Mouse (Mus musculus) urinary bladder, postnatal 14 days (tissue): ENCODE results near the gene Prrt4.
A peak's percentile ranks its signal among the peaks of the same experiment; 100 is the strongest.

Source experiments
- DNase-seq: peaks from one replicate; pipeline ENCODE4 v3.0.0; 2021; ENCODE audit warnings: low spot score

The Prrt4 gene

GRCm38 (mm10) chr6:29147407-29148010, 31.9 kb downstream of the Prrt4 start:
- DNase-seq, result no peak

GRCm38 (mm10) chr6:29146641-29147040, 32.7 kb downstream of the Prrt4 start:
- no peak for DNase-seq

GRCm38 (mm10) chr6:29145456-29146307, 33.7 kb downstream of the Prrt4 start:
- DNase-seq, result no peak

GRCm38 (mm10) chr6:29144971-29145370, 34.4 kb downstream of the Prrt4 start:
- no peak for DNase-seq

DNA sequence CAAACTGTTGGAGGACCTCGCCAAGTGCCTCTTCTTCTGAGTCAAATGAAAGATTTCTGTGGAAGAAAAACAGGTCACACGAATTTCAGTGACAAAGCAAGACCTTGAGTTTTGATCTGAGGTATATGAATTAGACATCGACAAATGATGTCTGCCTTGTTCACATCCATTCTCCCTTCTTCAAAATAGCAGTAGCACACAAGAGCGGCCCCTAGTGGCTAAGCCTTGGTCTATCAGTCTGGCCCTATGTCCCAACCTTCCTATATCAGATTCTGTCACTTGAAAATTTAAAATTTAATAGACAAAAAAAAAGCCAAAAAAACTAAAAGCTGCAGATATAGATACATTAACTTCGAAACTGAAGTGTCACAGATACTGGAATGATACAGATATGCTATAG, 35.8 kb downstream of the Prrt4 start:
- peak; percentile 58 for DNase-seq

DNA sequence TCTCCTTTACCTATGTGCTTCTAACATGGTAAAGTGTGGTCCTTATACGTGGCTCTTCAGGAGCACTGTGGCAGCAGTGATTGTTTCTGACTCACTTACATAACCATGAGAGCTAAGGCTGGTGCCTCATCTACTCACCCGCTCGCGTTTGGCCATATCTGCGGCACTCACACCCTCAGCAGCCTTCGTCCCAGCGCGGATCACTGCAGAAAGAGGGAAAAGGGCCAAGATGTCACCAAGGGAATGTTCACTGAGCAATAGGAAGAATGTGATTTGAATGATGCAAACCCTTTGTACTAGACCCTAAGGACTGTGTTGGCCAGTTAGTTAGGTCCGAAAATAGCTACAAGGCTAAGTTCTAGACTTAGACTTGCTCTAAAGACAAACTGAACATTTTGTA, 41.9 kb downstream of the Prrt4 start:
- DNase-seq, result no peak

- DNase-seq, result no peak
Measured at GRCm38 (mm10) chr6:29133100-29133499, 46.3 kb downstream of the Prrt4 start.

GRCm38 (mm10) chr6:29126878-29127426, 52.4 kb downstream of the Prrt4 start:
- no peak for DNase-seq

- DNase-seq, result no peak
Measured at GRCm38 (mm10) chr6:29119990-29120389, 59.4 kb downstream of the Prrt4 start.
